Mouse (Mus musculus): ENCODE results near the gene Lrrc23.
"Not testable (repeated sequence)": the region's sequence is repeated elsewhere in the genome, so short reads cannot be mapped to it uniquely, and the experiment has no call there.

The Lrrc23 gene

GRCm38 (mm10) chr6:124808358-124809012 is 29.0 kb upstream of the Lrrc23 start, which contains the start of gene Spsb2:
TSS of gene Spsb2 (plus strand) at chr6:124808661.
- peak; percentile 81 for DNase-seq (ENCODE audit: extremely low spot score, low spot score)

GRCm38 (mm10) chr6:124807986-124808357 is 28.4 kb upstream of the Lrrc23 start:
- no peak for DNase-seq (ENCODE audit: extremely low spot score, low spot score)

- no peak for DNase-seq (ENCODE audit: extremely low spot score, low spot score)
Measured at GRCm38 (mm10) chr6:124807366-124807765, 27.8 kb upstream of the Lrrc23 start.

- no peak for DNase-seq (ENCODE audit: extremely low spot score, low spot score)
Measured at GRCm38 (mm10) chr6:124806446-124807140, 27.1 kb upstream of the Lrrc23 start.

GRCm38 (mm10) chr6:124805341-124806321 is 26.1 kb upstream of the Lrrc23 start:
- DNase-seq (ENCODE audit: extremely low spot score, low spot score): peak; percentile 91

GRCm38 (mm10) chr6:124804341-124804740 is 24.8 kb upstream of the Lrrc23 start:
- DNase-seq (ENCODE audit: extremely low spot score, low spot score): no peak

- not testable (repeated sequence) for DNase-seq (ENCODE audit: extremely low spot score, low spot score)
Measured at GRCm38 (mm10) chr6:124803691-124804090, 24.2 kb upstream of the Lrrc23 start.

- DNase-seq (ENCODE audit: extremely low spot score, low spot score): no peak
Measured at GRCm38 (mm10) chr6:124803061-124803460, 23.5 kb upstream of the Lrrc23 start.

- DNase-seq (ENCODE audit: extremely low spot score, low spot score): not testable (repeated sequence)
Measured at GRCm38 (mm10) chr6:124802400-124802799, 22.9 kb upstream of the Lrrc23 start.

- no peak for DNase-seq (ENCODE audit: extremely low spot score, low spot score)
Measured at GRCm38 (mm10) chr6:124796200-124796599, 16.7 kb upstream of the Lrrc23 start.

- no peak for DNase-seq (ENCODE audit: extremely low spot score, low spot score)
Measured at GRCm38 (mm10) chr6:124795781-124796180, 16.3 kb upstream of the Lrrc23 start.

- DNase-seq (ENCODE audit: extremely low spot score, low spot score): no peak
Measured at GRCm38 (mm10) chr6:124791911-124792310, 12.4 kb upstream of the Lrrc23 start.

GRCm38 (mm10) chr6:124790121-124790520 is 10.6 kb upstream of the Lrrc23 start:
- DNase-seq (ENCODE audit: extremely low spot score, low spot score): no peak

GRCm38 (mm10) chr6:124789519-124789918 is 10.0 kb upstream of the Lrrc23 start:
- DNase-seq (ENCODE audit: extremely low spot score, low spot score): no peak

GRCm38 (mm10) chr6:124787722-124788121 is 8.2 kb upstream of the Lrrc23 start:
- no peak for DNase-seq (ENCODE audit: extremely low spot score, low spot score)

- DNase-seq (ENCODE audit: extremely low spot score, low spot score): no peak
Measured at GRCm38 (mm10) chr6:124786756-124787420, 7.4 kb upstream of the Lrrc23 start.

- peak; percentile 39 for DNase-seq (ENCODE audit: extremely low spot score, low spot score)
Measured at GRCm38 (mm10) chr6:124782436-124782835, 2.9 kb upstream of the Lrrc23 start.

- DNase-seq (ENCODE audit: extremely low spot score, low spot score): no peak
Measured at GRCm38 (mm10) chr6:124780917-124781316, 1.4 kb upstream of the Lrrc23 start.

GRCm38 (mm10) chr6:124779984-124780416 is 473 bp upstream of the Lrrc23 start:
- peak; percentile 48 for DNase-seq (ENCODE audit: extremely low spot score, low spot score)

- DNase-seq (ENCODE audit: extremely low spot score, low spot score): no peak
Measured at GRCm38 (mm10) chr6:124770511-124770910, 9.0 kb downstream of the Lrrc23 start.

GRCm38 (mm10) chr6:124770013-124770412 is 9.5 kb downstream of the Lrrc23 start:
- DNase-seq (ENCODE audit: extremely low spot score, low spot score): no peak

Data from neural tube, embryonic 10.5 days (tissue).